Mouse (Mus musculus): ENCODE results near the gene Nupr1.

Nupr1 gene

GRCm38 (mm10) chr7:126598919-126599318 lies 31.7 kb downstream of the Nupr1 start:
- DNase-seq (ENCODE audit: low spot score in 2 of 2) = no peak

DNA sequence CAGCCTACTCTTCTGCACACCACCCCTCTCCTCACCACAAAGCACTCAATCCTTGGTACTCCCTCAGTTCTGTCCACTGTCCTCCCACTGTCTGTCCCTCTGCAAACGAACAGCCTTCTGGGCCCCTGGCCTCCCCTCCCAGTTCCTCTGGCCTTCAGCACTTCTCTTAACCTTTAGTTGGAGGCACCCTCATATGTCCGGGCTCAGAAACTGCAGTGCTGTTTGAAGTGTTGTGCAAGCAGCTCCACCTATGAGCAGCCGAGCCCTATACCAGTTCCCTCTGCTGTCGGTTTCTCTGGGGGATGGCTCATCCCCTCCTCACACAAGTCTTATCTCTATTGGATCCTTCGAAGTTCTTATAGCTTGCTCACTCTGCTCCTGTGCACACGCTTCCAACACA lies 34.2 kb downstream of the Nupr1 start:
- DNase-seq (ENCODE audit: low spot score in 2 of 2) = no peak

DNA sequence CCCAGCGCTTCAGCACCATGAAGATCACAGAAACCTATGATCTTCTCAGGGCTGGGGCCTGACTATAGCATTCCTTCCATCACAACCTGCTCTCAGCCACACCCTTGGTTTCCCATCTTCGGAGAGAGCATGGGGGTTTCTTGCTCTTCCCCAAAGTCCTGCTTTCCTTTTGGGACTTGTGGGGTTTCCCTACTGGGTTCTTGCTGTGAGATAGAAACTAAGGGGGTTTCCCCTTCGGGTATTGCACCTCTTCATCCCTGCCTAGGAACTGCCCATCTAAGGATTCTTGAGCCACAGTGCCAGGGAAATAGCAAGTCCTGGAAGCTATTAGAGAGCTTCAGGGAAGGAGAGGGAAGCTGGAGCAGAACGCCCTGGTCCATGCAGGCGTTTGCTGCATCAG lies 34.8 kb downstream of the Nupr1 start:
- DNase-seq (ENCODE audit: low spot score in 2 of 2) = no peak

- DNase-seq (ENCODE audit: low spot score in 2 of 2) = no peak
These were observed 35.6 kb downstream of the Nupr1 start, which contains the start of gene Il27 for GRCm38 (mm10) chr7:126594862-126595561. Il27 (minus strand) TSS chr7:126594941.

- no peak for DNase-seq (ENCODE audit: low spot score in 2 of 2)
These were observed 42.9 kb downstream of the Nupr1 start for GRCm38 (mm10) chr7:126587779-126588178.

GRCm38 (mm10) chr7:126586839-126587238 lies 43.8 kb downstream of the Nupr1 start:
- no peak for DNase-seq (ENCODE audit: low spot score in 2 of 2)

- DNase-seq (ENCODE audit: low spot score in 2 of 2) = no peak
These were observed 44.9 kb downstream of the Nupr1 start, which contains the start of gene Cln3 for GRCm38 (mm10) chr7:126585717-126586116. Cln3 (minus strand) TSS chr7:126585817.

GRCm38 (mm10) chr7:126584506-126584977 lies 46.1 kb downstream of the Nupr1 start, which contains the start of gene Apobr:
Apobr (plus strand) TSS chr7:126584942.
- no peak for DNase-seq (ENCODE audit: low spot score in 2 of 2)

DNA sequence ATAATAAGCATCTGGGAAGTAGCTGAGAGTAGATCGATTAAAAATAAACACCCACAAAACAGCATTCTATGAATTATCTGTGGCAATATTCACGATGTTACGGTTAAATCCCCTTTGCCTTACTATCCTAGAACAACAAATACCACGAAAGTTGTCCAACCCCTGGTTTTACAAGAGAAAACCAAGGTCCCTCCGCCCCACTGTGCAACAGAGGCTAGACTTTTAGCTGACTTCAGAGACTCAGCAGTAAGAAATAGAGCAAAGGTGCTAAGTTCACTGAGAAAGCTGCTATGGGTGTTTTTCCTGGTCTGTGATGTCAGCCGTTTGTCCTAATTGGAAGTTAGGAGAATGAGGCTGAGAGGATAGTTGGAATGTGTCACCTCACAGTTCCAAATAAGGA lies 46.9 kb downstream of the Nupr1 start:
- DNase-seq (ENCODE audit: low spot score in 2 of 2) = no peak

DNA sequence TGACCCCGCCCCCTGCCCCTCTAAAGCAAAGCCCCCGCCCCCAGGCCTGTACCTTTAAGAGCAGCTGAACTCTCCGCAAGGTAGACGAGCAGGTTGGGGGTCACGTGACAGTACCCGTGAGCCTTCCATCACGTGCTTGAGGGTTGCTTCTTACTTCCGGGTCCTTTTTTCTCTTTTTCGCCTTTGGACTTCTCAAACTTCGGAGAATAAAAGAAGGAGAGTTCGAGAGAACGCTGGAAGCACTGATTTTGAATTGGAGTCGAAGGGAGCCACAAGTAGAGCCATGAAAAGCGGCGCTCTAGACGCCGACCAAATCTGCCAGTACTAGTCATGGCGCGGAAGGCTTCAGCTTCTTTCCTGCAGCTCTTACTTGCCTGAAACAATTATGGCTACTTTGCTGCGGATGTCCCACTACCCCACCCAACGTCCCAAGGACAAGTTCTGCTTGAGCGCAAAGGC lies 47.4 kb downstream of the Nupr1 start:
- peak; percentile 42 to 59 for DNase-seq (ENCODE audit: low spot score in 2 of 2)

GRCm38 (mm10) chr7:126582759-126583158 lies 47.9 kb downstream of the Nupr1 start:
- no peak for DNase-seq (ENCODE audit: low spot score in 2 of 2)

DNA sequence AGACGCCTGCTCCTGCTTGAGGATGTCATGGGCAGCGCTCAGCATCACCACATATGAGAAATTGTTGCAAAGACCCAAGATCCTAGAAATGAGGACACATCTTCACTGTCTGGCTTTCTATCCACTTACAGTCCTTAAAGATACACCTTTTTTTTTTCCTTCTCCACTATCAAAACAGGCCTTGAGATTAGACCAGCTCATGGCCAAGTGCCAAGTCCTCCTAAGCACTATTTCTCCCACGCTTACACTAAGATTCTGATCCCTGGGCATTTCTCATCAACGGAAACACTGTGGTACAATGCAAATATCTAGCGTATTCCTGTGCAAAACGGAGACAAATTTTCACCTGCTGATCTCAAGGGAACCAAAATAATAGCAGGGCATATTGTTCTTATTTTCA lies 49.0 kb downstream of the Nupr1 start:
- no peak for DNase-seq (ENCODE audit: low spot score in 2 of 2)

- peak in 1 of 2 experiments; percentile 36 for DNase-seq (ENCODE audit: low spot score in 2 of 2)
These were observed 51.5 kb downstream of the Nupr1 start for GRCm38 (mm10) chr7:126579172-126579571.

- DNase-seq (ENCODE audit: low spot score in 2 of 2) = peak; percentile 32 to 63
These were observed 53.7 kb downstream of the Nupr1 start for GRCm38 (mm10) chr7:126576946-126577345.

Measured in spleen, postnatal 14 days (tissue).